Mouse (Mus musculus) heart, adult 18-20 months (tissue): ENCODE measurements around the gene Vdr. TPM values are rescaled to one million over a fixed set of nuclear protein-coding genes. Genes with fewer than 3 reads are reported as not detected.

ENCODE experiments used
- DNase-seq, 2 experiments: peaks; one replicate each; pipeline ENCODE4 v3.0.0; 2021 to 2022; ENCODE audit warnings: mixed read lengths in 1 of 2
- total RNA-seq, 2 experiments: library from RNA; stranded (reverse); gene quantifications; 2 replicates each; pipeline ENCODE4 v1.2.3; 2021

The Vdr gene
- total RNA-seq, 2 experiments from 2014 or later: 2.4 to 3.4 TPM

DNA sequence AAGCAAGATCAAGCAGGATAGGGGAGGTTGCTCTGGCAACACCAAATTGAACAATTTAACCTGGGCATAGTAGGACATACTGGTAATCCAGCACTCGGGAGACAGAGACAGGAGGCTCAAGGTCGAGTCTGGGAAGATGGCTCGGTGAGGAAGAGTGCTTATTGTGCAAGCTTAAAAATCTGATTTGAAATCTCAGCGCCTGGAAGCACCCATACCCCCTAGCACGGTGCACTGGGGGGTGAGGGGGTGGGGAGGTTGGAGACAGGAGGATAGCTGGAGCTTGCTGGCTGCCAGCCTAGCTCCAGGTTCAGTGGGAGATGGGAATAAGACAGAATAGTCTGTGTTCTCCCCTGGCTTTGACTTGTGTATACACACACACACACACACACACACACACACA is 9.9 kb upstream of the Vdr start:
- no peak for DNase-seq

DNA sequence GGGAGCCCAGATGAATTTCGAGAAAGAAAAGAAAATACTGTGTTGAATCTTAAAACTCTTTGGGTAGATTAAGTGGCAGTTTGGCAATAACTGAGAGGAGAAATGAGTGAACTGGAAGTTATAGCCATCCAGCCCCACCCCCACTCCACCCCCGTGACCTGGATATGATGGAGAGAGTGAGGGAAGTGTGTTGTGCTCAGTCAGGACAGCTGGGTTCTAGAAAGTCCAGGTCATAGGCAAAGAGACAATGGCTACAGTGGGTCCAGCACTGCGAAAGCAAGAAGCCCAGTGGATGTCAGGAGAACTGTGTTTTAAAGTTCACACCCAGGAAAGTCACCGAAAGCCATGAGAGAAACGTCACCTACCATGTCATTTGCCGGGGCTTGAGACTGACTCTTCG is 8.8 kb upstream of the Vdr start:
- DNase-seq: no peak

DNA sequence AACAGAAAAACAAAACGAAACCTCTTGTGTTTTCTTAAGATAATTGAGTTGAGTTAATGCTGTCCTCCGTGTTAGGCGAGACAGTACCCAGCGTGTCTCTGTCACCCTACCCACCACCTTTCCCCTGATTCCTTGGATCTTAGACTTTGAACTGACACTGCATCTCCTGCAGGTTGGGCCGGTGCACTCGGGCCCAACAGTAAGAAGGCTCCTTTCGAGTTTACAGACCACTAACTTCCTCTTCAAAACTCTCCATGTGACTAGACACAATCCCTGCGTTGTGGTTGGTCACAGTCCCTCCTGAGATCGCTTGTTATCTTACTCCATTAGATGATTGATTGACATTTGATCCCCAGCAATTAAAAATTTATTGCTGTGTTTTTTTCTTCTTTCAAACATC is 7.6 kb upstream of the Vdr start:
- DNase-seq: no peak

DNA sequence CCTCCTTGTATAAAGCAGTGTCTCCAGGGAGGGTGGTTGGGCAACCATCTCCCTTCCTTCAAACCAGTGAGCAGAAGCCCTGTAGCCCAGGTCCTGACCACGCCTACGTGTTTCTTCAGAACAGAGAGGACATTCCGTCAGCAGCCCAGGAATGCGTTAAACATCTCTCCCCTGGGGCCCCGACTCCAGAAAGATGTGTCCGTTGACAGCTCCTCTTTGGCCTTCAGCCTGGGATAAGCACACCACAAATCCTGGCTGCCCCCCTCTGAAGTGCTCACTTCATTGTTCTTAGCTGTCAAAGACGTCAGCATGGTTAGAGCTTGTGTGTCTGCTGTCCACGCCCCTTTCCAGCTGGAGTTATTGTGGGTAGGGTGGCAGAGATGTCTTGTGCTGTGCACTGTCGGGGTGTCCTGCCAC is 3.9 kb upstream of the Vdr start:
- DNase-seq: peak; percentile 46 to 54

DNA sequence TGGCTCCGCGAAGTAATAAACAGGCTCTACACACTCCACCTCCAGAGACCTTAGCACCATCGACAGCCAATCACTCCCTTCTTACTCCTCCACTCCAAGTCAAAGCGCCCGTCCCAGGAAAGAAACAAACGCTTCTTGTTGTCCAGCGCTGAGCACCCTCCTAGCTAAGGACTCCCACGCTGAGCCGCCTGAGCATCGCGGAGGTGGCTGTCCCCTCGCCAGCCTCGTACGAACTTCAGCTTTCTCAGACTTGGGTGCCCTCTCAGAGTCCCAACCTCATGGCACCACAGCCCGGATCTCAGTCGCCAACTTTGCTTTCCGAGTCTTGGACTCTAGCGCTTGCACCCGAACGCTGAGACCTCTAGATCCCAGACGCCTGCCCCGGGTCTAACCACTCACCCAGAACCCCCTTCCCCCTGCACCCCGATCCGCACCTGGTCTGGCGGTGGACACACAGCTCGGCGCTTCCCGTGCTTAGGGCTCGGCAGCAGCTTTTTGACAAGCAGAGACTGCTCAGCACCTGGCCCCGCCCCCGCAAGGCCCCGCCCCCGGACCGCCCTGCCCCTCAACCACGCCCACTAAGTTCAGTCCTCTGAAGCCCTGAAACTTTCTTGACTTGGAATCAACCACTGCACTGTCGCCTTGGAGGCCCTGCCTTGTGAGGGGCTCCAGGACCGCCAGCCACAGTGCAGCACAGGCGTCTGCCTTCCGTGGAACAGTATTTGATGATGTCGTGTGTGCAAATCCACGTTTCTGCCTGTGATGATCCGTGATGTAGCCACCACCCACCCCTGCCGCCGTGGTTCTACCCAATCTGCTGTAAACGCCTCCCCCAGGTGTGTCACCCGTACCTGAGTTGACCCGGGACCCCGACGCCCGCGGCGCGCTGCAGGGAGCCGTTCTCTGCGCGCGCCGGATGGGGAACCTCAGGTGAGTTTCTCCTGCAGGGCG is 2.4 kb downstream of the Vdr start:
- peak; percentile 32 to 56 for DNase-seq

DNA sequence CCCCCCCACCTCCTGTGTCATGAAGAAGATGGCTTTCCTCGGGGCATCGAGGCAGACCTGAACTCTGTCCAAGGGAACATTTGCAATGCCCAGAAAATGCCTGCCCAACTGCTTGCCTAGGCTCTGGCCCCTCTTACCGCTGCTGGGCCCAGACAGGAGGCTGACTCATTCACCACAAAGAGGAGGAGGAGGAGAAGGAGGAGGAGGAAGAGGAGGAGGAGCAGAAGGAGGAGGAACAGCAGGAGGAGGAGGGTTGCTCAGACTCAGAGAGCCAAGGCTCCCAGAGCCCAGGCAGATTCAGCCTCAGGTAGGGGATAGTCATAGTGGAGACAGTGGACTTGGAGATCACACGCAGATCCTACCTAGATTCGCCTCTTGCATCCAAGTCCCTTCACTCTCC is 3.2 kb downstream of the Vdr start:
- DNase-seq: peak in 1 of 2 experiments; percentile 24

DNA sequence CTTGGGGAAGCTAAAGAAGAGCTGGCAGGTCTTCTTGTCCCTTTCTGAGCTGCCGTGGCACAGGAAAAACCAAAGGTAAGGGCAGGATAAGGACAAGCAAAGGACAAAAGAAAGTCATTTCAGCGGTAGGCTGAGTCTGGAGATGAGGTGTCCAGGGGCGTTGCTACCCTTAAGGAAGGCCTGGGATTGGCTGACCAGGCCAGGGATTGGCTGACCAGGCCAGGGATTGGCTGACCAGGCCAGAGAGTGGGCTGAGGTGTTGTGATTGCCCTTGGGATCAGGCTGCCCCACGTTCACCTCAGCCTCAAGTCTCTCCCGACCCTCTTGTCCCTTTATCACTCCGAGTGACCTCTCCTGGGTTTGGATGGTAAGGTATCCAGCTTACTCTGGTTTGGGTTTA is 5.1 kb downstream of the Vdr start:
- no peak for DNase-seq

DNA sequence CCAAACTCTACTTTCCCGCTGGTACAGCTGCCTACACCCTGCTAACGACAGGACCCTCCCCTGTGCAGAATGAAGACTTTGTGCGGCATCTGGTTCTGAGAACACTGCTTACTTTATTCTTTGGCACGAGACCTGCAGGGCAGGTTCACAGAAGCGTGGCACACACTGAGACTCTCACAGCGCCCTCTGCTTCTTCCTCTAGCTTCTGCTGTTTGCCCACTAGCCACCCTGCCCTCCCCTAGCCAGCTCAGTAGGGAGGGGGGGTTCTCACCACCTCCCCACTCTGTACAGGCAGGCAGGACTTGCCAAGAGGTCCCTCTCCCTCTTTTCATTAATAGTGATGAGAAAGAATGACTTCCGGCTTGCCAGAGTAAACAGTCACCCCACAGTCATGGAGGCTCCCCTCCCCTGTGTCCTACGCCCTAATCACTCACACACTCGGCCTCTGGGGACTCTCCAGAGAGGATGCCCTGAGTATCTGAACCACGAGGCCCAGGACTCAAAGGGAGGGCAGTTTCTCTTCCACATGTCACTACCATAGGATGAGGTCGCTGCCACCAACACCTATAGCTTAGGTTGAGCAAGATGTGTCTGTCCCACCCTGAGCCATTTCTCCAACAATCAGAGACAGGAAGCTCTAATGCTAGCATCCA is 6.0 kb downstream of the Vdr start:
- no peak for DNase-seq

DNA sequence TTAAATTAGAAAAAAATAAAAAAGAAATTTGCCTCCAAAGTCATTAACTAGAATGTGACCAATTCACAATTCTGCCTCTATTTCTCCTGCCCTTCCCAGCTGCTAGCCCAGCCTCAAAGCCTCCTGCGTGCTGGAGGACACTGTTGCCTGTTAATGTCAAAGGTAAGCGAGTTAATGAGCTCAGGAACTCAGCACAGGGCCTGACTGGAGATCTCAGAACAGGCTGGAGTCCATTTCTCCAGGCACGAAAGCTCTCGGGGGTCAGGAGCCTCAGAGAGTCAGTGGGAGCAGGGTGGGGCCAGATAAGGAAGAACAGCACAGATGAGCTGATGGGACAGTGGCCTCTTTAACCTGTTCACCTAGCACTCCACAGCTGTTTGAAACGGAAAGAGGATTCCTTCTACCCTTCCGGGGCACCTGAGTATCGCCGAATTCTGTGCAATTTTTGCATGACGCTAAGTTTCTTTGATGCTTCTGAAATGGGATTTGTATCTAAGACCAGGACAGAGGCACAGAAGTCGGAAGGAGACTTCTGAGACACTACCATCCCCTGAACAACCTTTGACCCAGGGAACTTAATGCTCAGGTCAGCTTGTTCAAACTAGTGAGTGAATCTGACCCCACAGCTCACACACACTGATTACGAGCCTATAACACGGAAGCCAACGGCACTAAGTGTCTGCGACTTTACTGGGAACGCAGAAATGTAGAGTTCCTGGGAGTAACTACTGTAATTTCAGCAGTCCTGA is 7.0 kb downstream of the Vdr start:
- no peak for DNase-seq

DNA sequence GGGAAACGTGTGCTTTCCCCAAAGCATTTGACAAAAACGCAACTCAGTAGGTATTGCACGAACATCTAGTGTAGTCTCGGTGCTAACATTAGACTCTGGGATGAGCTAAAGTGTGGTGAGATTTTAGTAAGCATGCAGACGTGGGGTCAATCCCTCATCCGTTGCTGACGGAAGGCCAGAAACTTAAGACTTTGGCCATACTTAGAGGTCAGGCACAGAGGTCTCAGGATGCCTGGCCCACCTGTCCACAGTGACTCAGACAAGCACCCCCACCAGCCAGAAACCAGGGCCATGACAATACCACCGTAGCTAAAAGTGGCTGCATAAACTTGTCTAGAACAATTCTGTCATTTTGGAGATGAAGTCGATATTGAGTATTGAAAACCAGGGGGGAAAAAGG is 9.4 kb downstream of the Vdr start:
- DNase-seq: no peak

DNA sequence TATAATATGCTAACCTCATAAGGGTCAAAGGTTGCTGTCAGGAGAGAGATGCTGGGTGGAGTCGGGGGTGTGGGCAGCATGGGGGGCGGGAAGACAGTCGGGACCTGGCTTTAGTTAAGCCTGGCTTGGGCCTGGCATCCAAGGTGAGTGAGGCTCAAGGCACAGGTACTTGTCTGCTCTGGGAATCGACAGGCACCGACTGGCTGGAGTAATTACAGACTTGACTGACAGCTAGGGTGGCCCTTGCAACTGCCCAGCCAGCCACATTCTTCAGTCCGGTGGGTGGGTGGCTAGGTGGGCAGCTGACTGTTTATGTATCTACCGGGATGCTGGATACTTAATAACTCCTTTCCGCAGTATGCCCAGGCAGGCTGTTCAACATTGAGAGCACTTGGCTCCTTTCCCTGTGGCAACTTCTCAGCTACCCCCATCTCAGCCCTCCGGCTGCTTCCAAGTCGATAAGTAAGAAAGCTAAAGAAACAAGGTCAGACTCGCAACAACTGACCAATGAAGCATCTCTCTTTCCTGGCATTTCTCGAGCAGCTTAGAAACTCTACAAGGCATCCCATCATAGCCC is 10.0 kb downstream of the Vdr start:
- DNase-seq: no peak

DNA sequence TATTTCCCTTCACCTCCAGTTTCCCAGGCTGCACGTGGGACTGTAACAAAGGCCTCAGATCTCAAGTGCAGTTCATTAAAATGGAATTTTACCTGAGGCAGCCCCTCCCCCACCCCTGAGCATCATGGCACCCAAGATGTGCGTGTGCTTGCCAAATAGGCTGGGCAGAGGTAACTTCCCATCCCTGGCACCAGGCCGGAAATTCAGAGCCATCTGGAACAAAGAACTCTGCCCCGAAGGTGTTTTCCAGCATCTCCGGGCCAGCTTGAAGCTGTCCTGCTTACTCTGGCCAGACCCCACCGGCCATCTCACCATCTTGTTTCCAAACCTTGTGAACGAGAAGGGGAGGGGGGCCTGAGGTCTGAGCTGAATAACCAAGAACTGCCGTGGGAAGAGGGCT is 10.7 kb downstream of the Vdr start:
- no peak for DNase-seq

DNA sequence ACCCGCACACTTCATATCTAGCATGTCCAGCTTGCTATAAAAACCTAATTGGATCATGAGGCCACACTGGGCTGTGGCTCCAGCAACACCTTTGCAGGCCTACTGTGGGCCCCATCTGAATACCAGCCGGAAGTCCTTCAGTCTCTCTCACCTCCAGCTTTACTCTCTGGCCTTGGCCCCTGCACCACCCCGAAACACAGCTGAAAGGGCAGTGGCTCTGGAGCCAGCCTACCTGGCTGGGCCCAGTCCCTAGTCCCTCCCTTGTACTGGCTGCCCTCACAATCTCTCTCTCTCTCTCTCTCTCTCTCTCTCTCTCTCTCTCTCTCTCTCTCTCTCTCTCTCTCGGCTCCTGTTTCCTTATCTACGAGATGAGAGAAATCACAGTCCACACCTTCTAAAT is 11.6 kb downstream of the Vdr start:
- no peak for DNase-seq

DNA sequence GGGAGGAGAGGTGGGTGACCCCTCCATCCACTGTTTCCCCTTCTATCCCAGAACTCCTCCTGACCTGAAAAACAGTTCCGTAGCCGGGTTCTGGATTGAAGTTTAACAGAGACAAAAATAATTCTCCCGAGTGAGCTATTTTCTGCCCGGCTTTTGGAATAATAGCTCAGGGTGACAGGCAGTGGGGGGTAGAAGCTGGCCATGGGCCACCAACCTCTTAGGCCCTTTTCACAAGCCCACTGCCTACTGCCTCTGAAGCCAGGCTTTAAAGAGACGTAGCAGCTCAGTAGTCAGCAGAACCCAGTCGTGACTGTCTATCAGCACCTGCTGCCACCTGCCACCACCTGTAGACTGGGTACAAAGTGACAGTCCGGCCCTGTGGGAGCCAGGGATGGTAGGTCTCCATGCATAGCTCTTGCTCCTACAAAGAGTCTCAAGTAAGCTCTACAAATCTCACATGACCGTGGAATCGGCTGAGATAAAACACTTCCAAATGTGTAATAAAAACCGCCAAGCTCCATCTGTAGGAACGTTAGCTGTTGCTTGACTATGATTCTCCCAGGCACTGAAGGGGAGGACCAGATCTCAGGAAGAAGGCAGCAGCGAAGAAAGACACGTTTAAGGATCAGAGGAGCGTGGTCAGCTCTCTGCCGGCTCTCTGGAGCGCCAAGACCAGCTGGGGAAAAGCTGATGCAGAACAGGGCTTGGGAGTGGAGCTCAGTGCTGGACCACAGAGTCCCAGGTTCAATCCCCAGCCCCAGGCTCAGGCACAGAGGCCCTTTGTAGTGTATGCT is 13.4 kb downstream of the Vdr start:
- DNase-seq: no peak

DNA sequence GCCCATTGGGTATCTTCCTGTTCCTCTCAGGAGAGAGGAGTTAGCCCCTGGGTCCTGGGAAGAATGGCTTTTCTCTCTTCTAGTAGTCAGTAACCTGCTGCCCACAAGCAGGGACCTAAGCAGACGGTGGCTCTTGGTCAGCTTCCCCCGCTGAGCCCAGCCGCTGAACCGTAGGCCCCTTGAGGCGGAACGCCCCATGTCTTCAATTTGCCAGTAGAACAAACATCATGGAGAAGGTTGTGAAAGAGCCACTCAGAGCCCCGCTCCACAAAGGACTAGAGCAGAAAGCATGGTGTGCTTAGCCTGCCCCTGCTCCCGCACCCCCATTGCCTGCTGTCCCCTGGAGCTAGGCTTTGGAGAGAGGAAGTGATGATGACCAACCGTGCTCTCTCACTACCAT is 14.1 kb downstream of the Vdr start:
- no peak for DNase-seq

DNA sequence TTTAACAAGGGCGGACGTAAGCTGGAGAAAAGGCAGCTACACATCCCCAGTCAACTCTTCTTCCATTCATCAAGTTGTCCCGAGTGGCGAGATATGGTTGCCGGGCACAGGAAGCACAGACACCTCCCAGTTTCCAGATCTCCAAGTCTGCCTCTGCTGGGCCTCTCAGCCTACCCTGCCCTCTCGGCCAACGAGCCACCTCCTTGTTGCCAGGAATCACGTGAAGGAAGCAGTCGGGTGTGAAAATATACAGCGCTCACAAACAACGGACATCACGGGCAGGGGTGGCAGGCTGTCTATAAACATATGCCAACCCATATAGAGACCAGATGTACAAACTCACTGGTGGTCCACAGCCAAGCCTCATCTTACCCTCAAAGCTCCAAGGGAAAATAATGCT is 14.6 kb downstream of the Vdr start:
- no peak for DNase-seq

DNA sequence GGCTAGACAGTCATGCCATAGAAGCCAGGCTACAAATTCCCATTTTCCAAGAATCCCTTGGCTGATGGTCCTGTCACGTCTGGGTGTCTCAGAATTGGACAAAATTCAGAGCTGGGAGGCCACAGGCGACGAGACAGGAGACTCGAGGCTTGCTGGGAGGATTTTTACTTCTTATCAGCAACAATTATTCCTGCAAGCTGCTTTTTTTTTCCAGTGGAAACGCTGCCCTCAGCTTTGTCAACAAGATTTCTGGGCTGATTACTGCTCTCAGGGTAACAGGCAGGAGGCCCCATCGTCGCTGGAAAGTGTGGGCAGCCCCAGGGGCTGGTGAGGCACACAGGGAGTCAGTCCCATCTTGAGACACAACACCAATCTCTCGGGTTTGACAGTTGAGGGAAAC is 17.9 kb downstream of the Vdr start:
- no peak for DNase-seq

DNA sequence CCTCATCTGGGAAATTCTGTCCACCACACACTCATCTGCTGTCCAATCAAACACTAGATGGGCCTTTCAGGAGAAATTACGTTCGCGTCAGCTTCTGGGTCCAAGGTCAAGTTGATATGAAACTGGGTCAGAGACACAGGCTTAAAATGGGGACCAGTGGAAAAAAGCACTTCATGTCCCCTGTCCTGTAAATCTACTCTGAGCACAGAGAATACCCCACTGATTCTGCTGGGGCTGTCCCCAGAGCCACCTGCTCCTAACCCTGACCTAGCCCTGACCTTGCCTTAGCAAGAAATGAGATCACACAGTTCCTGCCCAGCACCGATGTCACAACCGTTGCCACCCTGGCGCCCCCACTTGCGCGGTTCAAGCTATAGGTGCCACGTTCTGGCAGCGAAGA is 20.0 kb downstream of the Vdr start:
- DNase-seq: no peak

DNA sequence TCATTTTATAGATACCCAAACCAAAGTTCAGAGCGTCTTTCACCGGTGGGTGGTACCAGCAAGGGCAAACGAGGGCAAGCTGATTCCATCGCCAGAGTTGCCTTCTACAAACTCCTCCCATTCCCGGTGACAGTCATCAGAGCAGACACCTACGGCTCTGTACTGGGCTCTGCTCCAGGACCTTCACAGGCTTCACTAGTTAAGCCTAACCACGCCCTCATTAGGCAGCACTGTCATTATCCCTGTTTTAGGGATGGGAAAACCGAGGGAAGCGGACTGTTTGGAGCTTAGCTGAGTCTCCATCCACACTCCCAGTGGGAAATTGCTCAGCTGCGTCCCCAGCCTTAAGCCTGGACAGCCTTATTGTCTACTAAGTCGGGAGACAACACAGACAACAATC is 20.4 kb downstream of the Vdr start:
- peak; percentile 52 to 56 for DNase-seq

DNA sequence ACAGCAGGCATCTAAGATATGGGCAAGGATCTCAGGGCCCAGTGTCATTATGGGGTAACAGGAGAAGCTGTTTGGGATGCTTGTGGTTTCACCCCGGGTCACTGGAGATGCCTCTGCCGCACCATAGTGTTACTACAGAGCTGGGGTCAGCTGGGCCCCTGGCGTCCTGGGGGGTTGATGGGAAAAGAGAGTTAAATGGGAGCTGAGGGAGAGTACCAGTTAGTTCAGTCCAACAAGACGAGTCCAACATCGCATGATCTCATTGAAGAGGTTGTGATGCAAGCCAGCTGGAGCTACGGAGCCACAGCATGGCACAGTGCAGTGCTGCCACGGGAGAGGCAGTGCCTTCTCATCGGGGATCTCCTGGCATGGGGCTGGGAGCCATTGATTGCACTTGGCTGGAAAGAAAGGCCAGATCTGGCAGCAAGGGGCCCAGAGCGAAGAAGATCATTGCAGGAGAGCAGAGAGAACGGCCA is 22.9 kb downstream of the Vdr start:
- DNase-seq: no peak

DNA sequence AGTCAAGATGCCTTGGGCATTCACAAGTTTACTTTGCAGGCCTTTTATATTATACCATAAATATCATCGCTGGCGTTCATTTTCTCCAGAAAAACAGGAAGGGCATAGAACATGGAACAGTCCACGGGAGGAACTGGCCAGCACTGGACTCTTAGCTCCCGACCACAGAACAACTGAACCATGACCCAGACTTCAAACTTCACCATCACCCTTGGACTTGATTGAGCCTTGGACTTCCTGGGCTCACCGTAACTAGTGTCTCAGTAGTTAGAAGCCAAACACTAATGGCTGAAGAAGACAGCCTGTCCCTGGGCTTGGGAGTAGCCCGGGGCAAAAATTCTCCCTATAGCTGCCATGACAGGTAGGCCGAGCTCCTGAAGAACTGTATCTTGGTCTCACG is 29.0 kb downstream of the Vdr start:
- no peak for DNase-seq

DNA sequence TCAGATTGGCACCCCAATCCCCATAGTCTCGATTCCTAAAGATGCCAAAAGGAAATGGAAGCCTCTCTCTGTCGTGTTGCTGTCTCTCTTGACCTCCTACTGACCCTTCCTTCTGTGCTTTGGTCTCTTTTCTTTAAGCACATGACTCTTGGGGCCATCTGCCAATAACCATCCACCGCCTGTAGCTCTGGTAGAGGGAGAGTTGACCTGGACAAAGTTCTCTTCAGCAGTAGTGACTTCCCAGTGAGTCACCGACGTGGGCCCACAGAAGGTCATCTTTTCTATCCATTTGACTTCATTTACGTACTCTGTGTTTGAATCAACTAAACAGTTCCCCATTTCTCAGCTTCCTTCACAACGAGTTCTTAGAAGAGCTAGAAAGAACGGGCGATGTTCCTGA is 30.0 kb downstream of the Vdr start:
- no peak for DNase-seq
